ENCODE assay signal across 8 mouse cellular contexts in the genomic region with DNA sequence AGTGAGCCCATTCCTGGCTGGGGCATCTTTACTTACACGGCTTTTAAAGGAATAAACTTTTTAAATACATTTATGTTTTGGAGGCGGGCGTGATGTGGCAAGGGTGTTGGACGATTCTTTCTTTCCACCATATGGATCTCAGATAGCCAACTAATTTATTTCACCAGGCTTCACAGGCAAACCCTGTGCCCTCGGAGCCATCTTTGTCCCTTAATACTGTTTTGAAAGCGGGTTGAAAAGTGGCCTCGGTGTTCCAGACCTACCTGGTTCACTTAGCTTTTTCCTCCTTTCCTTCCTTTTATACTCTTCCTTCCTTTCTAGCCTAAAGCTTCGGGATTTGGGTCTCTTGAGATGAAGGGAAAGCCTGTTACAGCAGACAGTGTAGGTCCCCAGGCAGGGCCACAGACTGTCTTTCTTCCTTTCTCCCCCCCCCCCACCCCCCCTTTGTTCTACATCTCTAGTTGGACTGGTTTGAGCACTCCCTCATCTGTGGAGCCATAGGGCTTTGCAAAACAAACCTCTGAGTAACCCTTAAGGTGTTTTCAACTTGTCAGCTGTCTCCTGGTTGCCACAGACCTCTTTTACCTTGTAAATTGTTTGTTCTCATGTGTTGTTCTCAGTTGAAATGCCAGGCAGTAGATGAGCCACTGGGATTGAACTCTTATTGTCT. TPM values are rescaled to one million over a fixed set of nuclear protein-coding genes. Genes with fewer than 3 reads are reported as not detected.
DNase-seq lines count a peak whose midpoint lies in the region; ATAC-seq and TF ChIP-seq lines count a peak whose summit lies in the region.

No protein-coding gene starts in this region.

- H3K4me1 ChIP-seq in intestine, embryonic 15.5 days (replicated peaks), result peaks cover 7% of the 10 kb centered on the region; the same call in 1 of the 2 replicates
- H3K4me1 ChIP-seq in midbrain, postnatal 0 days (ENCODE audit: insufficient read depth, low read length), result peaks cover 4% of the 10 kb centered on the region; the same call in 1 of the 2 replicates

- intact Hi-C loops in heart, postnatal 14 days (cut with DNase I), result no loop called here
- intact Hi-C loops in left cerebral cortex, postnatal 36 days (cut with DNase I), result loop anchor here (5.0 kb wide), 1 partner anchor 59 kb away; no protein-coding TSS in a partner anchor

- no peaks in the 10 kb centered on the region for H3K9me3 ChIP-seq in intestine, embryonic 15.5 days
- no peaks in the 10 kb centered on the region for H3K9me3 ChIP-seq in midbrain, postnatal 0 days (ENCODE audit: low read length)

- peak overlapping the region; percentile 80 for H3K27ac ChIP-seq in intestine, embryonic 15.5 days
- H3K27ac ChIP-seq in midbrain, postnatal 0 days (ENCODE audit: low read depth, low read length), result peak overlapping the region; percentile 74

- peak overlapping the region; percentile 72 for H3K4me3 ChIP-seq in intestine, embryonic 15.5 days (replicated peaks)
- H3K4me3 ChIP-seq in midbrain, postnatal 0 days (ENCODE audit: low read depth, low read length), result peak overlapping the region; percentile 89

- ATAC-seq in intestine, embryonic 15.5 days, result no peak
- no peak for ATAC-seq in midbrain, postnatal 0 days (ENCODE audit: low FRiP score)

- peak; percentile 75 for DNase-seq in heart, adult 11 months
- no peak for DNase-seq in heart, postnatal 14 days
- peak; percentile 8 to 10 for DNase-seq in urinary bladder, postnatal 36 days (ENCODE audit: low spot score in 2 of 2)
- no peak for DNase-seq in urinary bladder, postnatal 10 days (ENCODE audit: low spot score)
- no peak for DNase-seq in midbrain, postnatal 0 days (ENCODE audit: low spot score)
- DNase-seq in left cerebral cortex, postnatal 36 days (ENCODE audit: low spot score in 2 of 2), result no peak
- no peak for DNase-seq in cerebellum, adult 8-10 months

- H3K27me3 ChIP-seq in intestine, embryonic 15.5 days (replicated peaks), result no peaks in the 10 kb centered on the region
- no peaks in the 10 kb centered on the region for H3K27me3 ChIP-seq in midbrain, postnatal 0 days (ENCODE audit: insufficient read depth, low read length)

- no peaks in the 10 kb centered on the region for H3K36me3 ChIP-seq in intestine, embryonic 15.5 days
- no peaks in the 10 kb centered on the region for H3K36me3 ChIP-seq in midbrain, postnatal 0 days (ENCODE audit: insufficient read depth, low read length)

- no peak for TF ChIP-seq CTCF in midbrain, postnatal 0 days (IDR thresholded peaks at IDR 0.05)

- 2% methylated on average over 8 of the region's 8 CpGs for WGBS in intestine, embryonic 15.5 days
- WGBS in midbrain, postnatal 0 days, result 6% methylated on average over 8 of the region's 8 CpGs

- peak overlapping the region; percentile 61 for H3K9ac ChIP-seq in intestine, embryonic 15.5 days
- peak overlapping the region; percentile 81 for H3K9ac ChIP-seq in midbrain, postnatal 0 days (replicated peaks; ENCODE audit: low read length, poor library complexity, severe bottlenecking)

- H3K4me2 ChIP-seq in intestine, embryonic 15.5 days (replicated peaks), result peak overlapping the region; percentile 70
- peak overlapping the region; percentile 80 for H3K4me2 ChIP-seq in midbrain, postnatal 0 days (ENCODE audit: low read depth, low read length, poor library complexity, severe bottlenecking)

RNA-seq across cellular contexts. Expression of a gene that starts 0.7 kb away (rescaled TPM):
- 1 to 10 TPM; 5.3 to 5.8 TPM for total RNA-seq in heart, postnatal 14 days (2021)
- 17.0 and 17.8 TPM in 2 replicates for polyA plus RNA-seq in intestine, embryonic 15.5 days (2015; fragmentation: Nextera tagmentation; extraction: Ambion mirVana)
- 11.7 and 16.2 TPM in 2 replicates for total RNA-seq in midbrain, postnatal 0 days (2014; rRNA removed)
- polyA plus RNA-seq in midbrain, postnatal 0 days (2015; fragmentation: Nextera tagmentation; extraction: Ambion mirVana), result 12.3 TPM in 2 replicates
- total RNA-seq in left cerebral cortex, postnatal 36 days (2021), result 1 to 10 TPM; 6.7 to 7.4 TPM

RNA-seq across cellular contexts. Expression of a gene that starts 1.0 kb away (rescaled TPM):
- 10 to 100 TPM; 38.9 to 40.8 TPM for total RNA-seq in heart, postnatal 14 days (2021)
- 20.4 and 20.7 TPM in 2 replicates for polyA plus RNA-seq in intestine, embryonic 15.5 days (2015; fragmentation: Nextera tagmentation; extraction: Ambion mirVana)
- 21.0 and 30.6 TPM in 2 replicates for total RNA-seq in midbrain, postnatal 0 days (2014; rRNA removed)
- 30.4 and 31.5 TPM in 2 replicates for polyA plus RNA-seq in midbrain, postnatal 0 days (2015; fragmentation: Nextera tagmentation; extraction: Ambion mirVana)
- total RNA-seq in left cerebral cortex, postnatal 36 days (2021), result 10 to 100 TPM; 87.6 to 88.1 TPM

RNA-seq across cellular contexts. Expression of a gene that starts 18.5 kb away (rescaled TPM):
- total RNA-seq in heart, postnatal 14 days (2021), result 10 to 100 TPM; 19.4 to 19.6 TPM
- polyA plus RNA-seq in intestine, embryonic 15.5 days (2015; fragmentation: Nextera tagmentation; extraction: Ambion mirVana), result 12.5 and 13.7 TPM in 2 replicates
- total RNA-seq in midbrain, postnatal 0 days (2014; rRNA removed), result 55.6 and 59.5 TPM in 2 replicates
- 19.3 and 20.7 TPM in 2 replicates for polyA plus RNA-seq in midbrain, postnatal 0 days (2015; fragmentation: Nextera tagmentation; extraction: Ambion mirVana)
- total RNA-seq in left cerebral cortex, postnatal 36 days (2021), result 10 to 100 TPM; 52.6 to 55.5 TPM

Comparison
In these comparisons a context has a peak if more than half of its experiments do, and no peak if none do; other contexts are left out.
1. DNase-seq: peak in heart, adult 11 months (single experiment) and urinary bladder, postnatal 36 days (2 of 2); none in heart, postnatal 14 days (0 of 2), urinary bladder, postnatal 10 days (single experiment), midbrain, postnatal 0 days (single experiment), left cerebral cortex, postnatal 36 days (0 of 2) and cerebellum, adult 8-10 months (single experiment).